Mouse (Mus musculus) heart, postnatal 0 days (tissue): Measurements from ENCODE around the gene Otud3.

Experiments used
- CTCF ChIP-seq: IDR thresholded peaks from 2 replicates; pipeline ENCODE4 v1.5.1; 2016; ENCODE audit warnings: antibody characterized with exemption, control low read depth, low read depth
- EP300 ChIP-seq: IDR thresholded peaks from 2 replicates; pipeline ENCODE4 v1.6.1; 2016; ENCODE audit warnings: antibody characterized with exemption, low read depth

- TF ChIP-seq CTCF (no peak), EP300 (no peak)
Measured at GRCm38 (mm10) chr4:138889635-138890034, 24.1 kb downstream of the Otud3 start.
